Mouse (Mus musculus) lung, postnatal 14 days (tissue): ENCODE measurements around the gene Gm49510.

Source experiments
- DNase-seq: peaks from one replicate; pipeline ENCODE4 v3.0.0; 2021

The Gm49510 gene

GRCm38 (mm10) chr15:78916052-78916826, 16.8 kb downstream of the Gm49510 start:
- DNase-seq: no peak

- no peak for DNase-seq
These were observed 18.7 kb downstream of the Gm49510 start for GRCm38 (mm10) chr15:78918126-78918525.

- DNase-seq: no peak
These were observed 20.4 kb downstream of the Gm49510 start for GRCm38 (mm10) chr15:78919914-78920313.

GRCm38 (mm10) chr15:78922700-78923099, 23.2 kb downstream of the Gm49510 start:
- DNase-seq: no peak

- no peak for DNase-seq
These were observed 24.1 kb downstream of the Gm49510 start for GRCm38 (mm10) chr15:78923585-78923984.

- no peak for DNase-seq
These were observed 25.7 kb downstream of the Gm49510 start for GRCm38 (mm10) chr15:78925129-78925528.

- DNase-seq: peak; percentile 87
These were observed 26.8 kb downstream of the Gm49510 start, which contains the start of gene Lgals1 for GRCm38 (mm10) chr15:78926021-78926919. Gene Lgals1 (plus strand): TSS chr15:78926725.

GRCm38 (mm10) chr15:78927021-78927787, 27.7 kb downstream of the Gm49510 start:
- DNase-seq: peak; percentile 28

- peak; percentile 76 for DNase-seq
These were observed 28.5 kb downstream of the Gm49510 start for GRCm38 (mm10) chr15:78927788-78928457.

GRCm38 (mm10) chr15:78928539-78928938, 29.1 kb downstream of the Gm49510 start:
- no peak for DNase-seq

- no peak for DNase-seq
These were observed 30.8 kb downstream of the Gm49510 start for GRCm38 (mm10) chr15:78930192-78930706.

- DNase-seq: no peak
These were observed 31.4 kb downstream of the Gm49510 start for GRCm38 (mm10) chr15:78930801-78931426.

GRCm38 (mm10) chr15:78931577-78931976, 32.1 kb downstream of the Gm49510 start:
- peak; percentile 70 for DNase-seq

GRCm38 (mm10) chr15:78934784-78935320, 35.4 kb downstream of the Gm49510 start, which contains the start of gene Nol12:
Gene Nol12 (plus strand): TSS chr15:78934933.
- DNase-seq: peak; percentile 83

- DNase-seq: no peak
These were observed 36.9 kb downstream of the Gm49510 start for GRCm38 (mm10) chr15:78936403-78936802.

GRCm38 (mm10) chr15:78937311-78937710, 37.8 kb downstream of the Gm49510 start:
- no peak for DNase-seq

- DNase-seq: no peak
These were observed 38.5 kb downstream of the Gm49510 start for GRCm38 (mm10) chr15:78937963-78938362.

- DNase-seq: no peak
These were observed 40.9 kb downstream of the Gm49510 start for GRCm38 (mm10) chr15:78940325-78940724.

GRCm38 (mm10) chr15:78942663-78943062, 43.2 kb downstream of the Gm49510 start:
- DNase-seq: peak; percentile 84

GRCm38 (mm10) chr15:78946232-78946631, 46.8 kb downstream of the Gm49510 start:
- no peak for DNase-seq

GRCm38 (mm10) chr15:78947657-78948056, 48.2 kb downstream of the Gm49510 start, which contains the start of gene Triobp:
Gene Triobp (plus strand): TSS chr15:78947724.
- DNase-seq: peak; percentile 85
